32 mouse cellular contexts compared by ENCODE assay signal in genomic region chr14:122700333-122700732, GRCm38 (mm10).
"Had no signal": no experiment of that assay in that cellular context is flagged by ENCODE, and none has a peak within 500 bp of the region (broad histone marks: within the 10 kb centered on the region; RNA-seq: fewer than 3 reads in every experiment).

No protein-coding gene starts in this region.

- H3K36me3 ChIP-seq: limb, embryonic 12.5 days; limb, embryonic 15.5 days; liver, embryonic 12.5 days; liver, embryonic 13.5 days; liver, embryonic 15.5 days; lung, embryonic 15.5 days; midbrain, embryonic 12.5 days; neural tube, embryonic 12.5 days had no signal

- H3K4me3 ChIP-seq: limb, embryonic 10.5 days; limb, embryonic 12.5 days; limb, embryonic 13.5 days; limb, embryonic 15.5 days; liver, embryonic 12.5 days; liver, embryonic 13.5 days; liver, embryonic 15.5 days; lung, embryonic 15.5 days; megakaryocyte, embryonic 14.5 days; midbrain, embryonic 10.5 days; midbrain, embryonic 12.5 days; midbrain, embryonic 13.5 days; midbrain, embryonic 15.5 days; myocyte; neural tube, embryonic 12.5 days had no signal

- ATAC-seq: liver, embryonic 12.5 days; liver, postnatal 0 days; lung, postnatal 0 days; midbrain, embryonic 13.5 days; midbrain, embryonic 15.5 days; midbrain, embryonic 16.5 days had no signal

- H3K27ac ChIP-seq: limb, embryonic 10.5 days; limb, embryonic 12.5 days; limb, embryonic 13.5 days; limb, embryonic 15.5 days; liver, embryonic 12.5 days; liver, embryonic 13.5 days; liver, embryonic 14.5 days; liver, embryonic 15.5 days; lung, embryonic 15.5 days; macrophage; midbrain, embryonic 10.5 days; midbrain, embryonic 12.5 days; midbrain, embryonic 13.5 days; midbrain, embryonic 15.5 days; neural tube, embryonic 12.5 days had no signal

- H3K9ac ChIP-seq: limb, embryonic 12.5 days; limb, embryonic 13.5 days; limb, embryonic 15.5 days; liver, embryonic 12.5 days; liver, embryonic 13.5 days; liver, embryonic 14.5 days; liver, embryonic 15.5 days; liver, postnatal 0 days; lung, embryonic 14.5 days; lung, embryonic 15.5 days; midbrain, embryonic 12.5 days; midbrain, embryonic 13.5 days; midbrain, embryonic 15.5 days; neural tube, embryonic 12.5 days had no signal

- DNase-seq: left cerebral cortex, postnatal 4 days; liver; liver, embryonic 13.5 days; liver, postnatal 0 days; lung, adult 18-20 months; lung, adult 2 months; lung, embryonic 14.5 days; lung, postnatal 10 days; lung, postnatal 14 days; lung, postnatal 36 days; lung, postnatal 4 days; midbrain, embryonic 14.5 days had no signal

- H3K4me2 ChIP-seq: limb, embryonic 12.5 days; limb, embryonic 13.5 days; limb, embryonic 15.5 days; liver, embryonic 11.5 days; liver, embryonic 12.5 days; liver, embryonic 13.5 days; liver, embryonic 15.5 days; lung, embryonic 14.5 days; lung, embryonic 15.5 days; midbrain, embryonic 11.5 days; midbrain, embryonic 12.5 days; midbrain, embryonic 13.5 days; midbrain, embryonic 15.5 days; neural tube, embryonic 12.5 days had no signal

- H3K9me3 ChIP-seq: limb, embryonic 10.5 days; limb, embryonic 12.5 days; limb, embryonic 13.5 days; limb, embryonic 15.5 days; liver, embryonic 12.5 days; liver, embryonic 13.5 days; liver, embryonic 15.5 days; lung, embryonic 15.5 days; megakaryocyte, embryonic 14.5 days; midbrain, embryonic 10.5 days; midbrain, embryonic 12.5 days; midbrain, embryonic 13.5 days; midbrain, embryonic 15.5 days; neural tube, embryonic 12.5 days had no signal

- H3K4me1 ChIP-seq: limb, embryonic 10.5 days; limb, embryonic 12.5 days; limb, embryonic 13.5 days; limb, embryonic 15.5 days; liver, embryonic 12.5 days; liver, embryonic 13.5 days; liver, embryonic 15.5 days; lung, embryonic 15.5 days; megakaryocyte, embryonic 14.5 days; midbrain, embryonic 10.5 days; midbrain, embryonic 12.5 days; midbrain, embryonic 13.5 days; midbrain, embryonic 15.5 days; neural tube, embryonic 12.5 days had no signal

- H3K27me3 ChIP-seq: limb, embryonic 12.5 days; limb, embryonic 13.5 days; limb, embryonic 15.5 days; liver, embryonic 12.5 days; liver, embryonic 13.5 days; liver, embryonic 15.5 days; lung, embryonic 15.5 days; megakaryocyte, embryonic 14.5 days; midbrain, embryonic 12.5 days; midbrain, embryonic 13.5 days; midbrain, embryonic 15.5 days; neural tube, embryonic 12.5 days had no signal
